Mouse (Mus musculus) layer of hippocampus, adult 8-10 months (tissue): ENCODE results near the gene Itgb1bp1. TPM values are rescaled to one million over a fixed set of nuclear protein-coding genes. Genes with fewer than 3 reads are reported as not detected.

Experiments used
- DNase-seq, 2 experiments: peaks; one replicate each; pipeline ENCODE4 v3.0.0; 2022; ENCODE audit warnings: low spot score in 2 of 2
- total RNA-seq, 4 experiments: library from RNA; stranded (reverse); gene quantifications; 2 replicates each; pipeline ENCODE4 v1.2.4; 2022

The Itgb1bp1 gene
- total RNA-seq, 4 experiments from 2014 or later = 39.6 to 47.6 (median 42.3) TPM

DNA sequence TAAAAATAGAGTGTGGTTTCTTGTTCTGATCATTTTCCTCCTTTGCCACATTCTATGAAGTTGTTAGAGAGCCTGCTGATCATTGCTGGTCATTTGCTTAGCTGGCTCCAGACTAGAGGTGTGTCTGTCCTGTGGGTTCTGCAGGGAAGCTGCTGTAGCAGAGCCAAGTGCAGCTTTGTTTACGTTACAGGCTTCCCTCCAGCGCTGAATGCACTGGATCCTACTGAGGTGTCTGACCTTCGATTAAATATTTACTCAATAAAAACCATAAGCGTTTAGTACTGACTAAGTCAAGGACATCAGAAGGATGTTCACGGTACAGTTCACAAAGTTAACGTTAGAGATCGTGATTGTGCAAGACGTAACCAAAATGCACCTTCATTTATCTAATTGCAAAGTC is 15.8 kb upstream of the Itgb1bp1 start:
- no peak for DNase-seq

- DNase-seq = no peak
Observed at GRCm38 (mm10) chr12:21301324-21301723, 15.2 kb upstream of the Itgb1bp1 start.

DNA sequence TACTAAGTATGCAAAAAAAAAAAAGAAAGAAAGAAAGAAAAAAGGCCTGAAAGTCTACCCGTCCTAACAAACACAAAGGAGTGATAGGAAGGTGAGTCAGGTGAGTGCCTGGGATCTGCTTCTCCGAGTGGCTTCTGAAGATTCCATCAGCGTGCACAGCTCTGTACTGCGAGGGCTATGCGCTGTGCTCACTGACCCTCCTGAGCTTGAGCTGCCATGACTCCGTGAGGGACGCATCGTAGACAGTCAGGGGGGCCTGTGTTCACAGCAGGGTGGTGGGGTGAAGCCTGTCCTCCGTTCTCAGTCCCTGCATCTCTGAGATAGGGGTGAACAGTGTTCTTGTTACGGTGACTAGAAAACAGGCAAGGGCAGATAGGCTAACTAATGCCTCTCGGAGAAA is 12.8 kb upstream of the Itgb1bp1 start:
- no peak for DNase-seq

- no peak for DNase-seq
Observed at GRCm38 (mm10) chr12:21289651-21290050, 3.6 kb upstream of the Itgb1bp1 start.

DNA sequence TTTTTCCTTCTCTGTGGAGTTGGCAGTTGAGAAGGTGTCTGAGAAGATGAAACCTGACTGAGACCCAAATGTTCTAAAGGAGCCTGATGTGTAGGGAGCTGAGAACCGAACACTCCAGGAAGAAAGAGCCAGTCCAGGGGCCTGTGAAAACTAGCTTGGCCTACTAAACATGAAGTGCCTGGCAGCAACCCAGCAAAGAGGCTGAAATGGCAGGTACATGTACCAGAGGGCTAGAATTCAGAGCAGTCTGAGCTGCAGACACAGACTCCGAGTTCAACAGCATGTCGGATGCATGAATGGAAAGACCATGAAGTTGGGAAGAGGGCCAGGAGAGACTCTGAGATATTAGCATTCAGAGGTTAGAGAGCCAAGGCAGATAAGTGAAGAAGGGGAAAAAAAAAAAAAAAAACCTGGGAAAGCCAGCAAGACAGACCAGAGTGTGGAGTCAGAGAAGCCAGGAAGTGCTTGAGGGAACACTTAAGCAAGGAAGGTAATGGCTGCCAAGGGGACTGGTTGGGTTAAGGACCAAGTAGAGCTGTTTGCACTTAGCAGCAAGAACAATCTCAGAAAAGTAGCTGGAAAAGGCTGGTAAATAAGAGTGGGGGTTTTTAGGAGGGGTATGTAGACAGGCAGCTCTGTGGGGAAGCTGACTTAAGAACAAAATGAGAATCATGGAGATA is 2.8 kb upstream of the Itgb1bp1 start:
- no peak for DNase-seq

DNA sequence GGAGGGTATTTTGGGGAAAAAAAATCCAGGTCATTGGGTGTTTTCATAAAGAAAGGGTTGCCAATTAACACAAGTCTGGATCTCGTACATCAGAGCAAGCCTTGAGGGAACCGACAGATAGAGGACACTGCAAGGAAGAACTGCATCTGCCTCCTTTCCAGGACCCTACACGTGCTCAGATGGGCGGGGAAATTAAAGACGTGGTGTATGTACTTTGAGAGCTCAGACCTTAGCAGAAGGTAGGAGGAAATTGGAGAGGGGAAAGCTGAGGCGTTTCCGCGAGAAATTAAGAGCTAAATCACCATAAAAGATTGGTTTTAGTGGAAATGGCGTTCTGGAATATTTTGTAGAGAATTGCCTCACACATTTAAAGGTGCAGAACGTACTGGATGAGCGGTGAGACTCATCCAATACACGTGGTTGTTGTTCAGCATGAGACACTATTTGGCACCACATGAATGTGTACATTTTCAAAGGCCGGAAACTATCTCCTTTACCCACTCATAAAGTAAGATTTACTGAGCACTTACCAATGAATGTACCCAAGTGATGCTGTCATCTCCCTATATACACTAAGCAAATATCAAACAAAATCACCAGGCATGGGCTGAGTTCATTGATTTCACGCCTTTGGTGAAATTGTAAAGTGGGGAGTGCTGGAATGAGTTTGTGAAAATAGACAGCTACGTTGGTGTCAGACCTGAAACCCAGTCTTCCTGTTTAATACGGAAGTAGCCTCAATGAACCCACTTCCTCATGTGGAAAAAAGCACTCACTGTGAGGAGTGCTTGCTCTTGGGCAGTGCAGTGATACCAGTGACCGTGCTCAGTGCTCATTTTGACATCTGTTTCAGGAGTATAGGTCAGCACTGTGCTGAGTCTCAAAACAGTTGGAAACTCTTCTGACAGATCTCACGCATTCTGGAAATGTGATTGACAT is 897 bp upstream of the Itgb1bp1 start:
- no peak for DNase-seq

- DNase-seq = no peak
Observed at GRCm38 (mm10) chr12:21285508-21286242, 409 bp downstream of the Itgb1bp1 start.

- no peak for DNase-seq
Observed at GRCm38 (mm10) chr12:21284761-21285441, 1.2 kb downstream of the Itgb1bp1 start, which contains the start of gene Cpsf3. Gene Cpsf3, plus strand, starts transcription at chr12:21285391.

DNA sequence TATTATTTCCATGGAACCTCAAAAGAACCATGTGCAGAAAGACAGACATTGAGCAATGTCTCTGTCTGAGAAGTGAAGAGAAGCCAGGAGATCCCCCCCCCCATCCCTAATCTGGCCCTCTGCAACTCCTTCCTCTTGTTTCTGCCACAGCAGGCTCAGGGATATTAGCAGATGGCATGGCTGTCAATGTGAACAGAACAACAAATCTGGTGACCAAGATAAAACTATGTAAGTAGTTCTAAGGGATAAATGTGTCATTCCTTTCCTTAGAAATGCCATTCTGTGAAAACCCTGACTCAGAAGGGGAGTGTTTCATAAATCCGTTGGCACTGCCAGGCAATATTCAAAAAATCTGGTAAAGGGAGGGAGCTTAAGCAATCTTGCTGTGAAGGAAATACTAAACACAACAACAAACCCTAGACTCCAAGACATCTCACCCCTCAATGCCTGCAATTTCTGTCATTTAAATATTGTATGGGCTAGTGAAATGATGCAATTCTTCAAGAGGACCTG is 8.7 kb downstream of the Itgb1bp1 start:
- no peak for DNase-seq

- no peak for DNase-seq
Observed at GRCm38 (mm10) chr12:21274446-21274845, 11.6 kb downstream of the Itgb1bp1 start.

- no peak for DNase-seq
Observed at GRCm38 (mm10) chr12:21268083-21268616, 17.9 kb downstream of the Itgb1bp1 start.

DNA sequence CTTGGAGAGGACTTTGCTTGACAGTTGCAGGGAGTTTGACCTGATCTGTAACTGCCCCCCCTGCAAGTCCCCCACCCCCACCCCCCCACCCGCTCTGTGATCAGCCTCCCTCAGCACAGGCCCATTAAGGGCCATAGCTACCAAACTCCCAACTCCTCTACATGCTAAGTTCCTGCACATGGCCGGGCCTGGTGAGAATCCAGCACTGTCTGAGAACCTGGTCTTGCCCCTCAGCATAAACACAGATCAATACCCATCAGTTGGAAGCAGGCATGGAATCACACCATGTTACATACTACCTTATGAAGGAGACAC is 19.3 kb downstream of the Itgb1bp1 start:
- no peak for DNase-seq

GRCm38 (mm10) chr12:21265946-21266783 is 19.9 kb downstream of the Itgb1bp1 start:
- DNase-seq = peak; percentile 67

- DNase-seq = no peak
Observed at GRCm38 (mm10) chr12:21265501-21265900, 20.6 kb downstream of the Itgb1bp1 start.

GRCm38 (mm10) chr12:21264970-21265369 is 21.1 kb downstream of the Itgb1bp1 start:
- DNase-seq = no peak

DNA sequence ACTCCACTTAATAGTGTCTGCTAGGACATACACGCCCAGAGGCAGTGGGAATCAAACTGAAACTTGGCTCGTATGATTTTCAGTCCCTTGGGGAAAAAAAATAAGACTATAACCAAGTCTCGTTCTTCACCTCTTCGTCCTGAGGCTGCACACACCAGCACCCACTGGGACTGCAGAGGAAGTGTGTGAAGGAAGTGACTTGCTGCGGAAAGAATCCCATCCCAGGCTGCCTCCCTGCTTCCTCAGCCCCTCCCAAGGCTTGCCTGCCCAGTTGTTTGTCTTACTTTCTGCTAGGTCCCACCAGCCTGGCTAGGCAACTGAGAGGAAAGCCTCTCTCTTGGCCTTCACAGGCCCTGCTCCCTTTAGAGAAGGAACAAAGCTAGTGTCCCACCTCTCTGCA is 21.8 kb downstream of the Itgb1bp1 start:
- no peak for DNase-seq

GRCm38 (mm10) chr12:21263256-21263655 is 22.8 kb downstream of the Itgb1bp1 start:
- peak in 1 of 2 experiments; percentile 34 for DNase-seq

- DNase-seq = no peak
Observed at GRCm38 (mm10) chr12:21261521-21261920, 24.6 kb downstream of the Itgb1bp1 start.

DNA sequence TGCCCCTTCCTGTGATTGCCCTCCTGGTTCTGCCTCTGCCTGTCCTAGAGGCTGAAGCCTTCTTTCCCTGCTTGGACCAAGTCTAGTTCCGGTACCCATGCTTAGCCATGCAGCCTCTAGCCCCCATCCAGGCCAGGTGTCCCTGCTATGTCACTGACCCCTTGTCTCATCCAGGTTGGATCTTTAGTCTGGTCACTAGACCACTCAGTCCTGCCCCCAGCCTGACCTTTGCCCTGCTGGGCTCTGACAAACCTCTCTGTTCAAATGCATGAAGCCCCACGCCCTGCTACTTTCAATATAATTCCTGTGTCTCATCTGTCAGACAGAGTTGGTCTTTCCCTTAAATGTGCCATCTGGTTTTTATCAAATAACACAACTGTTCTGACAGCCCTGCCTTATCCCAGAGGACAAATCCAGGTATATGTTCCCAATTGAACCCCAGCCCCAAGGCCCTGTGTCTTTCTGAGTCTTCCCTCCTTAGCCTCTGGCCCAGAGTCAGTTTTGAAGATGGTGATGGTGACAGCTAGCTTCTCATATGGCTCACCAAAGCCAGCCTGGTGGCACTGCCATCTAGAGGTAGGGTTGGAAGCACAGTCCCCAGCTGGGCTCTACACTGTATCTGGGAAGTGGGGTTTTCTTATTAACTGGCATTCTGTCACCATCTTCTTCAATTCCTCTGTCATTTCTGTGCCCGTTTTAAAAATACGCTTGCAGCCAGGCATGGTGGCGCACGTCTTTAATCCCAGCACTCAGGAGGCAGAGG is 25.4 kb downstream of the Itgb1bp1 start:
- no peak for DNase-seq
